Mouse (Mus musculus) gastrocnemius, adult 8-10 months (tissue): ENCODE measurements around the gene Ablim2. TPM values are rescaled to one million over a fixed set of nuclear protein-coding genes. Genes with fewer than 3 reads are reported as not detected.

Source experiments
- DNase-seq, 2 experiments: peaks; one replicate each; pipeline ENCODE4 v3.0.0; 2022; ENCODE audit warnings: low spot score in 2 of 2
- total RNA-seq, 4 experiments: library from RNA; stranded (reverse); gene quantifications; 2 replicates each; pipeline ENCODE4 v1.2.4; 2022

Ablim2 gene
- 10 to 100 TPM; 36.1 to 43.4 (median 40.7) TPM for total RNA-seq

GRCm38 (mm10) chr5:35757639-35758001 lies at the start of gene Ablim2:
Gene Ablim2, plus strand, starts transcription at chr5:35757880.
- DNase-seq = peak; percentile 85 to 93

GRCm38 (mm10) chr5:35710481-35710880 lies 47.2 kb upstream of the Ablim2 start:
- no peak for DNase-seq

DNA sequence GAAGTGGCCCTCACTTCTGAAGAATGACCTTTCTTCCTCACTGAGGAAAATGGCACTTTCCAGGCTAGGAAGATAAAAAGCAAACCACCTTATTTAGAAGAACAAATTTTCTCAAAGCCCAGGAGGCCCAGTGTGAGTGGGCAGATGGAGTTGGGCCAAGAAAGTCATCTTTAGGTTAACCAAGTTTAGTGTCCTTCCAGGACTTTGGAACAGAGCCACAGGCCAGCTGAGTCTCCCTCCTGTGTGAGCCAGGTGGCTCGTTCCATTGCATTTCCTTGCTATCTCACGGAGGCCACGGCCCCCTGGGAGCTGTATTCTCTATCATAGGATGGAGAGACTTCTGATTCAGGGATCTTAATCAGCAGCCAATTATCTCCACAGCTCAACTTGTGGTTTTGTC lies 46.7 kb upstream of the Ablim2 start:
- DNase-seq = no peak

- no peak for DNase-seq
Observed at GRCm38 (mm10) chr5:35712517-35712916, 45.2 kb upstream of the Ablim2 start.

DNA sequence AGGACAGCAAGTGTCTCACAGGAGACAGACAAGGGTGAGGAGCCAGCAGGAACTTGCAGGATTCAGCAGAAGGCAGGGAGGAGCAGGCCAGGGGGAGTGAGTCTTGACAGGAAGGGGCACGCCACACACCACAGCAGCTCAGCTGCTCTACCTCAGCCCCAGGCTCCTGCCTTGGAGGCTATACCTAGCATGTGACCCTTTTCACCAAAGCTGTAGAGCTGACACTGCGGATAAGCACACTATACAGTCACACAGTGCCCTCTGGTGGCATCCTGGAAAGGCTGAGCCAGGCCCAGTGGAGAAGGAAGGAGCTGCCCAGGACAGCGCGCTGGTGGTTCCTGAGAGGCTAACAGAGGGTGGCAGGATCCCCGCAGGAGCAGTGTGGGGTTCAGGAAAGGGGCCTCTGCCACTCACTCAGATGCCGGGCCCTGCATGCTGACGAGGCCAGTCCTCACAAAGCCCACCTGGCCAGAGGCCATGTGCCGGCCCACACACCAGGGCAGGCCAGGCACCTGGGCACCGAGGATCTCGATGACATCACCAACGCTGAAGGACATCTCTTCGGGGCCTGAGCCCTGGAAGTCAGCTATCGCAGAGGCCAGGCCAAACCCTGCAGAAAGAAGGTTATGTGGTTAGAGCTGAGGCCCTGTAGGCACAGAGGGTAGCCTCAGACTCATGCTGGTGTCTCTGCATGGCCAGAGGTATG lies 43.9 kb upstream of the Ablim2 start:
- peak; percentile 51 to 55 for DNase-seq

- no peak for DNase-seq
Observed at GRCm38 (mm10) chr5:35717455-35717854, 40.2 kb upstream of the Ablim2 start.

DNA sequence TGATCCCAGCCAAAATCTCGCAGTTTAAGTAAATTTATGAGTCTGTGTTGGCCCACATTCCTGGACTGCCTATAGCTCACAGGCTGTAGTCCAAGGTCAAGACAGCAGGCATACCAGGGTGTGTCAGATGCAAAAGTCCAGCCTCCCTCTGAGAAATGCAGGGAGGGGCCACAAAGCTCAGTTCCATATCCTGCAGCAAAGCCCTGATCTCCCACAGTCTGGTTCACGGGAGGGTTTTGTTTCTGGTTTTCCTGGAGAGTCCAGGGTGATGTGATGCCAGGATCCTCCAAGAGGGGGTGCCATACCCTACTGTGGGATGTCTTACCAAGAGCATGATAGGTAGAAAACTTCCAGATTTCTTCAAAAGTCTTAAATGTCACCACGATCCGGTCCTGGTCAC lies 39.7 kb upstream of the Ablim2 start:
- DNase-seq = peak in 1 of 2 experiments; percentile 52

- no peak for DNase-seq
Observed at GRCm38 (mm10) chr5:35718817-35719216, 38.9 kb upstream of the Ablim2 start.

DNA sequence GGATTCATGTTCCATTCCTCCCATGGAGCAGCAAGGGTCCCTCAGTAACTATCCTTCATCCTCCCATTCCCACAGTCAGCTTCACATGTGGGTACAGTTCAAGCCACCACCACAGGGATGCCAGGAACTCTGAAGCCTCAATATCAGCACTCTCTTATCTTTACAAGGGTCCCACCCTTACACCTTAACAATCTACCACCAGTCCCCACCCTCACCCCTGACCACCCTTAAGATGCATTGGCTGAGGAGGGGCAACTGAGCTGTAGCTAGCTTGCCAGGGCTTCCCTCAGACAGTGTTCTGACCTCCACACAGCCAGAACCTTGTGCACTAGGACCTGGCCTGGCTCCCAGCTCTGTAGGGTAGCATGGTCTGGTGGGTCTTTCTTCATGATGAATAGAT lies 38.3 kb upstream of the Ablim2 start:
- no peak for DNase-seq

DNA sequence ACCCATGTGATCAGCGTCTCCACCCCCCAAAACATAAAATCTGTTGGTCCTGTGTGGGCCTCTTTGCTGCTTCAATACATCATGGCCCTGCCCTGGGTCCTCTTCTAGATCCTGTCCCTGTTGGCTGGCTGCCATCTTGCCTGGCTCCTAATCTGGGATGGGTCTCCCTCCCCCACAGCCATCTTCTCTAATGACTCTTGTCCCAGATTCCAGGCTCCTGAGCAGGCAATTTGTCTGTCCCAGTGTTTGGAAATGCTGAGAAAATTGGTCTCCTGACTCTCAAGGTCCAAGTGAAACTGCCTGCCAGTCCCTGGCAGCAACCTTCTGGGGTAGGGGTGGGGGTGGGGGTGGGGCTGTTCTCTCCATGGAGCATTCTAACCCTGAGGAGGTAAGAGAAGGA lies 37.8 kb upstream of the Ablim2 start:
- no peak for DNase-seq

DNA sequence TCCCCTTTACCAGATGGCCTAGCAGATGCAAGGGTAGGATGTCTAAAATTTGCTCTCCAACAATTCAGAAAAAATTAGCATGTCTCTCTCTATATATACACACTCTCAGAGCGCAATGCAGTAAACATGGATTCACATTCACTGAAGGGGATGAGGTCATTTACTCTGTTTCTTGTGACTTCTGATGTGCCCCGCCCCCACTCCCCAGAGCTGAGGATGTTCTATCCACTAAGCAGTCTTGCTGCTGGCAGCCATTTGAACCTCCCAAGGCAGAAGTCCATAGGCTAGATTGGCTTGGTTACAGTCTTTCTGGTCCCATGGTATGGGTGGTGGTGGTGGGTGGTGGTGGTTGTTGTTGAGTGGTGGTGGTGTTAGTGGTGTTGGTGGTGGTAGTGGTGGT lies 35.7 kb upstream of the Ablim2 start:
- no peak for DNase-seq

DNA sequence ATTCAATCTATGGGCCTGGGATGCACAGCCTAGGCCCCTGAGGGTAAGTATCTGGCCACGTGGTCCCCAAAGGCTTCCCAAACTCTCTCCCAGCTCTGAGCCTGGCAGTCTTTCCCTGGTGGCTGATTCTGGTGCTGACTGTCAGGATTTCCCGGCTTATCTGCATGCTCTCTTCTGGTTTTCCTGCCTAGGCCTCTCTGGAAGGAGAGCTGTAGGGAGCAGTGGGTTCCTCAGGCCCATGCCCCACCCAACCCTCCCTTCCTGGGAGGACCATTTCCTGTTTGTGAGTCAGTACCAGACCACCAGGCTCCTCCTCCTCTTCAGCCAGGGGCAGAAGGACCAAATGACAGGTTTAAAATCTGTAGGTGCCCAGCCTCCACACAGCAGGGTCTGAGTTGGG lies 35.0 kb upstream of the Ablim2 start:
- DNase-seq = no peak

DNA sequence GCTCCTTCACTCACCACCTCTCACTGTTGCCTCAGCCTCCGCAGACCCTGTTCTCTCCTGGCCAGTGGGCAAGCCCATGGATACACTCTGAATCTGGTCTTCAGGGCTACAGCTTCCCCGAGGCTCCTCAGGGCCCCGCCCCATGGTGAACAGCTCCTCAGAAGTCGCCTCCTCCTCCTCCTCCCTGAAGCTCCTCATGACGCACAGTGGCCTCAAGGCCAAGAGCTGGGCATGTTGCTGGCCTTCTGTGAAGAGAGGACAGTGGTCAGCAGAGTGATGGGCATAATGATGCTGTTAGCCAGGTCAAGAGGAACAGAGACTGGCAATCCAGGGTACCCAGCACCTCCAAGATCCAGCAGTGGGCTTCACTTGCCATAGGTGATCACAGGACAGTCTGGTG lies 33.8 kb upstream of the Ablim2 start:
- DNase-seq = no peak

- DNase-seq = no peak
Observed at GRCm38 (mm10) chr5:35725840-35726239, 31.8 kb upstream of the Ablim2 start.

DNA sequence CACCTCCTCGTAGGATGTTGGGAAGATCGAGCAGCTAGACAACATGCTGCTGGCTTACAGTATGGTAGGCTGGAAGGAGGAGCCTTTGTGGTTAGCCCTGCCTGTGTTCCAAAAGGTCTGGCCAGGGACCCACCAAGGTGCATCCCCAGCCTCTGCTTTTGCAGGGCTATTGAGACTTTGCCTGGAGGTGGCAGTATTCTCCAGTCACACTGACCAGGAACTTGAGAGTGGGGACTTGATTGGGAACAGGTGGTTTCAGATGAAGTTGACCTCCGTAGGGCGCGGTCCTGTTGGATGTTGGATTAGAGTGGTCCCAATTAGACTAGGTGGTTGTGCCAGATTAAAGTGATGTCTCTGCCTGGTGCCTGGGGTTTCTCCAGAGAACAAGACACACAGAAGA lies 30.2 kb upstream of the Ablim2 start:
- DNase-seq = no peak

GRCm38 (mm10) chr5:35728344-35728956 lies 29.2 kb upstream of the Ablim2 start:
- no peak for DNase-seq

- DNase-seq = peak; percentile 16 to 30
Observed at GRCm38 (mm10) chr5:35728957-35729460, 28.7 kb upstream of the Ablim2 start.

DNA sequence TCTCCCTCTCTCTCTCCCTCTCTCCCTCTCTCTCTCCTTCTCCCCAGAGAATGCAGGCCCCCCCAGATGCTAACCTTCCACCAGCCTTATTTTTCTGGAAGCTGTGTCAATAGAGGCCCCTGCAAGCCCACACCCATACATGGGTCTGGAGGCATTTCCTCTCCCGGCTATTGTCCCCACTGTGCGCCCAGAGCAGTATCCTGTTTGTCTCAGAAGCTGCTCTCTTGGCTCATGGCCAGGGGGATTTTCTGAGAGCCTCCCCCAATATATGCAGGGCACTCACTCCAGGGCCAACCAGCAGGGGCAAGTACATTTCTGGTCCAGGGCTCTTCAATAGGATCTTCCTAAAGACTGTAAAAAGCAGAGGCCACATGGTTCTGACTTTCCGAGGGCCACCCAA lies 27.8 kb upstream of the Ablim2 start:
- DNase-seq = no peak

GRCm38 (mm10) chr5:35730552-35730951 lies 27.1 kb upstream of the Ablim2 start:
- DNase-seq = no peak

- no peak for DNase-seq
Observed at GRCm38 (mm10) chr5:35731006-35731405, 26.7 kb upstream of the Ablim2 start.

DNA sequence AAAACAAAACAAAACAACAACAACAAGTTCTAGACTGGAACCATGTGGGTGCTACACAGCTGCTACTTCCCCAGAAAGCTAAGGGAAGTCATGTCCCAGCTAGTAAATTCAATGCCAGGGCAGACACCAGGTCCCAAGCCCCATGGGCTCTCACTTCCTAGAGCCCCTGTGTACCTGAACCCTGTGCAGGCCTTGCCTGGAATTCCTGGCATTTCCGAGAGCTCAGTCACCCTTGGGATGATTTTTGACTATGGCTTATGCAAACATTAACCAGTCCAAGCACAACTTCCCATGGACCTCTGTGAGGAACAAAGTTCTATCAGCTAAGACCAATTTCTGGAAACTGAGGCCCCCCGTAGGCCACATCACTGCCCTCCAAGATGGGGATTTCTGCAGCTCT lies 24.2 kb upstream of the Ablim2 start:
- DNase-seq = no peak

GRCm38 (mm10) chr5:35737231-35737901 lies 20.3 kb upstream of the Ablim2 start:
- DNase-seq = no peak

- DNase-seq = no peak
Observed at GRCm38 (mm10) chr5:35739005-35739404, 18.7 kb upstream of the Ablim2 start.
